Mouse (Mus musculus) cerebellum, adult 2 months (tissue): ENCODE results near the gene Rps8.

ENCODE experiments used
- CTCF ChIP-seq: fragments of 200-500 bp; IDR thresholded peaks from 2 replicates; pipeline ENCODE4 v1.5.1; 2011; ENCODE audit warnings: low read depth, mild to moderate bottlenecking, control low read depth, low read length, moderate library complexity, borderline replicate concordance; ENCODE audit not compliant: insufficient read depth
- POLR2A ChIP-seq: fragments of 200-500 bp; IDR thresholded peaks from 2 replicates; pipeline ENCODE4 v1.6.1; 2011; ENCODE audit warnings: low read length, control low read depth, borderline replicate concordance; ENCODE audit not compliant: insufficient read depth

DNA sequence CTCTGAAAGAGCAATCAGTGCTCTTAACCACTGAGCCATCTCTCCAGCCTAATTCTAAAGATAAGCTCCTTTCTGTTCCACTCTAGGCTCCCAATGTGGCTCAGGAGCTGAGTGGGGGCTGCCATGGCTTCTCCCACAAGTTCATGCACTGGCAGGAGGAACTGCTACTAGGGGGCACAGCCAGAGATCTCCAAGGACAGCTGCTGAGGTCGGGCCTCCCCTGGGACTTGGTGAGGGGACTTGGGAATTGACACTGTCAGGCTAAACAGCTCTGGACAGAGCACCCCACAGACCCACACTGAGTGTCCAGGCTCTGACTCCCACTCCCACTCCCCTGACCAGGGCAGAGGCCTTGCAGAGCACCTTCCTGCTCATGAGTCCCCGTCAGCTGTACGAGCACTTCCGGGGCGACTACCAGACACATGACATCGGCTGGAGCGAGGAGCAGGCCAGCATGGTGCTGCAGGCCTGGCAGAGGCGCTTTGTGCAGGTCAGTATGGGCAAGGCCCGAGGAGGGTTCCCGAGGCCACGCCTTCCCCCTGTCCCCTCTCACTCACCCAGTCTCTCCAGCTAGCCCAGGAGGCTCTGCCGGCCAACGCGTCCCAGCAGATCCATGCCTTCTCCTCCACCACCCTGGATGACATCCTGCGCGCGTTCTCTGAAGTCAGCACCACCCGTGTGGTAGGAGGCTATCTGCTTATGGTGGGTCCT, 48.1 kb downstream of the Rps8 start:
- no peak for TF ChIP-seq CTCF
- no peak for TF ChIP-seq POLR2A
